Mouse (Mus musculus): ENCODE measurements around the gene Pitpnm2. TPM values are rescaled to one million over a fixed set of nuclear protein-coding genes. Genes with fewer than 3 reads are reported as not detected.
A peak's percentile ranks its signal among the peaks of the same experiment; 100 is the strongest.

Gene Pitpnm2
- total and polyA plus RNA-seq, 3 experiments: 9.0 to 35.6 (median 24.1) TPM

- DNase-seq (ENCODE audit: low spot score) (no peak), ATAC-seq (ENCODE audit: extremely low read depth, insufficient number of reproducible peaks, low FRiP score, poor library complexity, severe bottlenecking) (no peak)
- H3K36me3 ChIP-seq (replicated peaks): no peaks in the 10 kb centered on the region
- H3K27me3 ChIP-seq (ENCODE audit: insufficient read depth, low read length): peaks cover 11% of the 10 kb centered on the region
- TF ChIP-seq CTCF (IDR thresholded peaks at IDR 0.05; ENCODE audit: low read depth, low read length): no peak
- TF ChIP-seq POLR2AphosphoS5 (IDR thresholded peaks at IDR 0.05; ENCODE audit: insufficient replicate concordance, low read depth, low read length): no peak
- no peak for TF ChIP-seq GATA1 (IDR thresholded peaks at IDR 0.05; ENCODE audit: borderline replicate concordance, low read length)
- TF ChIP-seq GATA2 (IDR thresholded peaks at IDR 0.05; ENCODE audit: borderline replicate concordance, low read depth, low read length): no peak
- no peak for TF ChIP-seq TAL1 (conservative IDR thresholded peaks at IDR 0.05; ENCODE audit: low read depth, low read length)
- H3K9me3 ChIP-seq (replicated peaks): no peaks in the 10 kb centered on the region
- H3K4me1 ChIP-seq (ENCODE audit: insufficient read depth, low read depth, low read length): peaks cover 58% of the 10 kb centered on the region
- no peak overlapping the region for H3K4me3 ChIP-seq (ENCODE audit: low read depth, low read length)
These were observed 156.3 kb downstream of the Pitpnm2 start for GRCm38 (mm10) chr5:124093120-124093794.

GRCm38 (mm10) chr5:124091951-124092406, 157.6 kb downstream of the Pitpnm2 start:
- no peaks in the 10 kb centered on the region for H3K36me3 ChIP-seq (replicated peaks)
- H3K4me1 ChIP-seq (ENCODE audit: insufficient read depth, low read depth, low read length): peaks cover 58% of the 10 kb centered on the region
- H3K4me3 ChIP-seq (ENCODE audit: low read depth, low read length): peak overlapping the region; percentile 56; the same call in 1 of the 2 replicates
- peaks cover 13% of the 10 kb centered on the region for H3K27me3 ChIP-seq (ENCODE audit: insufficient read depth, low read length)
- ATAC-seq (ENCODE audit: extremely low read depth, insufficient number of reproducible peaks, low FRiP score, poor library complexity, severe bottlenecking): no peak
- TF ChIP-seq TAL1 (conservative IDR thresholded peaks at IDR 0.05; ENCODE audit: low read depth, low read length) (peak; percentile 63), GATA1 (IDR thresholded peaks at IDR 0.05; ENCODE audit: borderline replicate concordance, low read length) (no peak)
- no peak for DNase-seq (ENCODE audit: low spot score)
- H3K9me3 ChIP-seq (replicated peaks): no peaks in the 10 kb centered on the region

- Histone ChIP-seq H3K36me3 (replicated peaks) (no peaks in the 10 kb centered on the region), H3K4me3 (ENCODE audit: low read depth, low read length) (no peak overlapping the region), H3K27me3 (ENCODE audit: insufficient read depth, low read length) (peaks cover 28% of the 10 kb centered on the region), H3K9me3 (replicated peaks) (no peaks in the 10 kb centered on the region), H3K4me1 (ENCODE audit: insufficient read depth, low read depth, low read length) (peaks cover 46% of the 10 kb centered on the region)
- TF ChIP-seq POLR2AphosphoS5 (IDR thresholded peaks at IDR 0.05; ENCODE audit: insufficient replicate concordance, low read depth, low read length) (no peak), TAL1 (conservative IDR thresholded peaks at IDR 0.05; ENCODE audit: low read depth, low read length) (no peak), GATA2 (IDR thresholded peaks at IDR 0.05; ENCODE audit: borderline replicate concordance, low read depth, low read length) (no peak), GATA1 (IDR thresholded peaks at IDR 0.05; ENCODE audit: borderline replicate concordance, low read length) (no peak)
- ATAC-seq (ENCODE audit: extremely low read depth, insufficient number of reproducible peaks, low FRiP score, poor library complexity, severe bottlenecking) (no peak), DNase-seq (ENCODE audit: low spot score) (no peak)
These were observed 159.7 kb downstream of the Pitpnm2 start for GRCm38 (mm10) chr5:124089868-124090267.

GRCm38 (mm10) chr5:124086876-124087275, 162.7 kb downstream of the Pitpnm2 start:
- Histone ChIP-seq H3K36me3 (replicated peaks) (no peaks in the 10 kb centered on the region), H3K4me3 (ENCODE audit: low read depth, low read length) (no peak overlapping the region), H3K27me3 (ENCODE audit: insufficient read depth, low read length) (peaks cover 34% of the 10 kb centered on the region), H3K4me1 (ENCODE audit: insufficient read depth, low read depth, low read length) (peaks cover 27% of the 10 kb centered on the region), H3K9me3 (replicated peaks) (no peaks in the 10 kb centered on the region)
- TF ChIP-seq CTCF (IDR thresholded peaks at IDR 0.05; ENCODE audit: low read depth, low read length) (no peak), POLR2AphosphoS5 (IDR thresholded peaks at IDR 0.05; ENCODE audit: insufficient replicate concordance, low read depth, low read length) (no peak), TAL1 (conservative IDR thresholded peaks at IDR 0.05; ENCODE audit: low read depth, low read length) (no peak), GATA1 (IDR thresholded peaks at IDR 0.05; ENCODE audit: borderline replicate concordance, low read length) (no peak), GATA2 (IDR thresholded peaks at IDR 0.05; ENCODE audit: borderline replicate concordance, low read depth, low read length) (no peak)
- ATAC-seq (ENCODE audit: extremely low read depth, insufficient number of reproducible peaks, low FRiP score, poor library complexity, severe bottlenecking): no peak
- no peak for DNase-seq (ENCODE audit: low spot score)

- Histone ChIP-seq H3K4me3 (ENCODE audit: low read depth, low read length) (no peak overlapping the region), H3K9me3 (replicated peaks) (no peaks in the 10 kb centered on the region), H3K36me3 (replicated peaks) (no peaks in the 10 kb centered on the region), H3K27me3 (ENCODE audit: insufficient read depth, low read length) (peaks cover 35% of the 10 kb centered on the region), H3K4me1 (ENCODE audit: insufficient read depth, low read depth, low read length) (peaks cover 28% of the 10 kb centered on the region)
- TF ChIP-seq POLR2AphosphoS5 (IDR thresholded peaks at IDR 0.05; ENCODE audit: insufficient replicate concordance, low read depth, low read length): no peak
- no peak for TF ChIP-seq GATA2 (IDR thresholded peaks at IDR 0.05; ENCODE audit: borderline replicate concordance, low read depth, low read length)
- no peak for TF ChIP-seq CTCF (IDR thresholded peaks at IDR 0.05; ENCODE audit: low read depth, low read length)
- no peak for TF ChIP-seq GATA1 (IDR thresholded peaks at IDR 0.05; ENCODE audit: borderline replicate concordance, low read length)
- no peak for TF ChIP-seq TAL1 (conservative IDR thresholded peaks at IDR 0.05; ENCODE audit: low read depth, low read length)
- ATAC-seq (ENCODE audit: extremely low read depth, insufficient number of reproducible peaks, low FRiP score, poor library complexity, severe bottlenecking) (no peak), DNase-seq (ENCODE audit: low spot score) (no peak)
These were observed 164.0 kb downstream of the Pitpnm2 start for GRCm38 (mm10) chr5:124085513-124085912.

- Histone ChIP-seq H3K4me3 (ENCODE audit: low read depth, low read length) (no peak overlapping the region), H3K4me1 (ENCODE audit: insufficient read depth, low read depth, low read length) (peaks cover 32% of the 10 kb centered on the region), H3K27me3 (ENCODE audit: insufficient read depth, low read length) (peaks cover 40% of the 10 kb centered on the region), H3K36me3 (replicated peaks) (no peaks in the 10 kb centered on the region), H3K9me3 (replicated peaks) (no peaks in the 10 kb centered on the region)
- ATAC-seq (ENCODE audit: extremely low read depth, insufficient number of reproducible peaks, low FRiP score, poor library complexity, severe bottlenecking) (peak; percentile 34; the same call in 1 of the 2 replicates), DNase-seq (ENCODE audit: low spot score) (peak; percentile 75)
- TF ChIP-seq GATA1 (IDR thresholded peaks at IDR 0.05; ENCODE audit: borderline replicate concordance, low read length) (no peak), POLR2AphosphoS5 (IDR thresholded peaks at IDR 0.05; ENCODE audit: insufficient replicate concordance, low read depth, low read length) (no peak), CTCF (IDR thresholded peaks at IDR 0.05; ENCODE audit: low read depth, low read length) (peak; percentile 79), GATA2 (IDR thresholded peaks at IDR 0.05; ENCODE audit: borderline replicate concordance, low read depth, low read length) (no peak)
These were observed 164.9 kb downstream of the Pitpnm2 start for GRCm38 (mm10) chr5:124084588-124085173.

Measured in G1E (cell line).